Mouse (Mus musculus) cerebellum, postnatal 4 days (tissue): Measurements from ENCODE around the gene Dhdh.

ENCODE experiments used
- DNase-seq, 2 experiments: peaks; one replicate each; pipeline ENCODE4 v3.0.0; 2022; ENCODE audit warnings: low spot score in 2 of 2, mixed read lengths in 1 of 2

The Dhdh gene

DNA sequence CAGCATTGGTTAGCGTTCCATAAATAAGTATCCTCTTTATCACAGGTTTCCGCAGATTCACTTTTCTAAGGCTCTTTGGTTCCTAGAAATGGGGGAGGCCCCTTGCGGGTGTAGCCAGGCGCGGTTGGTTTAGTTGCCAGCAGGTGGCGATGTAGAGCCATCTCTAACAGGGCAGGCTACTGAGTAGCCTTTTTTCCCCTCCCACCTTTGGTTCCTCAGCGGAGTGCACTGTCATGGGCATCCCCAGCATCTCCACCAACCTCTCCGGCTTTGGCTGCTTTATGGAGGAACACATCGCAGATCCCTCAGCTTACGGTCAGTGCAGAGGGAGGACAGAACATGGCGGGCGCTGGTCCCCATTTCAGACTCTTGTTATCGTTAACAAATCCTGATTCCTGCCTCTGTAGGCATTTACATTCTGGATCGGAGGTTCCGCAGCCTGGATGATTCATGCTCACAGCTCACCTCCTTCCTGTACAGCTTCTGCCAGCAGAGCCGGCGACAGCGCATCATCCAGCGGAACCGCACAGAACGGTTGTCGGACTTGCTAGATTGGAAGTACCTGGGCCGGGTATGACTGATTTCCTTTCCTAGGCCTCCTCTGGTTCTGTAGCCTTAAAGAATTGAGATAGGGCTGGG, 37.1 kb downstream of the Dhdh start:
- peak; percentile 80 to 85 for DNase-seq

GRCm38 (mm10) chr7:45449974-45450373, 38.6 kb downstream of the Dhdh start:
- DNase-seq, result no peak

DNA sequence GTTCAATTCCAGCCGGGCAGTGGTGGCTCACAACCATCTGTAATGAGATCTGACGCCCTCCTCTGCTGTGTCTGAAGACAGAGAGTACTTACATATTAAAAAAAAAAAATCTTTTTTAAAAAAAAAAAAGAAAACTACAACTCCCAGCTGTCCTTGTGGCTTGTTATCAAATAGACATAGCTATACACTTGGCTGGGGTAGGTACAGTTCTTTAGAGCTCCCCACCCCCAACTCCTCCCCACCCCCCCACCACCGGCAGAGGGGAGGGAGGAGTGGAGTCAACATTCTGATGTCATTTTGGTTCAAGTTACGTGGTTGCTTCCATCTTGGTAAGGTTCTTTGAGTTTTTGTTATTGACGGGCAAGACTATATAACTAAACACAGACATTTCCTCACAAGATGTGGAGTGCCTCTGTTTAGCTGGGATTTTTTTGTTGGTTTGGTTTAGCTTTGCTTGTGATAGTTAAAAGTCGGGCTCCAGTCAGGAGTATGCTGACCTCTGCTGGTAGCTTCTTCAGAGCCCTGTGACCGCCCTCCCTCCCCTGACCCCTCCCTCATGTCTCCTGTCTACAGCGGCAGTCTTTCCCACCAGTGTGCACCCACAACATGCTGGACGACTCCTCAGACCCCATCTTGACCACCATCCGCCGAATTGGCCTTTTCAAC, 41.1 kb downstream of the Dhdh start:
- DNase-seq, result no peak

DNA sequence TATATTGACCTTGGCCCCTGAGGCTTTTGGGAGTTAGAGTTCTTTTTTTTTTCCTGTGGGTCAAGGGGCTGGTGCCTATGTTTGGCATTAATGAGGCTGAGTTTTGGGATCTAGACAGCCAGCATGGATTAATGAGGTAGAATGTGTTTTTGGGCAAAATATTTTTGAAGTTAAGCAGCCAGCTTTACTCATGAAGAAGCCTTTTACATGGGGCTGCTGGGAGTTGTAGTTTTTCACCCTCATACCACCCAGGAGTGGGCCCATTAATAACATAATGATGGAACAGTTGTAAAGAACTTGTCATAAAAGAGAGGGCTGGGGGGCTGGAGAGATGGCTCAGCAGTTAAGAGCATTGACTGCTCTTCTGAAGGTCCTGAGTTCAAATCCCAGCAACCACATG, 42.0 kb downstream of the Dhdh start:
- DNase-seq, result no peak

- peak in 1 of 2 experiments; percentile 13 for DNase-seq
Observed at GRCm38 (mm10) chr7:45443526-45444420, 44.8 kb downstream of the Dhdh start.

DNA sequence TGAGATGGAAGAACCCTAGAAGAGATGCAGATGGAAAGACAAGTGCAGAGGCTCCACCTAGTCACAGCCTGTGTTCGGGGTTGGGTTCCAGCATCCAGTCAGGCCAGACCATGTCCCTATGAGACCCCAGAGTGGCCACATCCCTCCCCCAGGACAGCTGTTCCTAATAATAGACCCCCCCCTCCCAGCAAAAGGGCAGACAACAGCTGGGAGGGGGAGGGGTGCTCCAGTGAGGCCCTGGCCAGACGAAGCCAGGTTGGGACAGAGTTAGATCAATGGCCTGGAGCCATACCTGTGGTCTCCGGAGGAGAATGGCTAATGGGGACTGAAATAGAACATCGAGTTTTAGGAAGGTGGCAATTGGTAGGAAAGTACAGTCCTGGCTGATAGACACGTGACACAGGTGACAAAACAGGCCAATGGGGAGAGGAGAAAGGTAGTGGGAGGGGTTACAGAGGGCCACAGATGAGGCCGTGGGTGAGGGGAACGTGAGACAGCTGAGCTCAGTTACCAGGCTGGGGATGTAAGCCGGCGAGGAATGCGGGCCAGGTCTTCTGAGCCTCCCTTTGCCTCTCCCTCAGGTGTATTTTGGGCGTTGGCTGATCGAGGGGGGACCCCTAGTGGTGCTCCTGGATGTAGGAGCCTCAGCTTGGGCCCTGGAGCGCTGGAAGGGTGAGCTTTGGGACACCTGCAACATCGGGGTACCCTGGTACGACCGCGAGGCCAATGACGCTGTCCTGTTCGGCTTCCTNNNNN, 50.9 kb downstream of the Dhdh start, which contains the start of gene Ruvbl2:
Gene Ruvbl2, minus strand, starts transcription at position 576 of the 756 bp plus-strand sequence.
- no peak for DNase-seq

- DNase-seq, result no peak
Observed at GRCm38 (mm10) chr7:45437046-45437445, 51.6 kb downstream of the Dhdh start.

GRCm38 (mm10) chr7:45436444-45436843, 52.2 kb downstream of the Dhdh start:
- DNase-seq, result no peak

GRCm38 (mm10) chr7:45435038-45435437, 53.6 kb downstream of the Dhdh start:
- no peak for DNase-seq

- peak; percentile 100 for DNase-seq
Observed at GRCm38 (mm10) chr7:45434203-45435015, 54.2 kb downstream of the Dhdh start, which contains the start of gene Gys1. TSS of gene Gys1 (plus strand) at chr7:45434844.

DNA sequence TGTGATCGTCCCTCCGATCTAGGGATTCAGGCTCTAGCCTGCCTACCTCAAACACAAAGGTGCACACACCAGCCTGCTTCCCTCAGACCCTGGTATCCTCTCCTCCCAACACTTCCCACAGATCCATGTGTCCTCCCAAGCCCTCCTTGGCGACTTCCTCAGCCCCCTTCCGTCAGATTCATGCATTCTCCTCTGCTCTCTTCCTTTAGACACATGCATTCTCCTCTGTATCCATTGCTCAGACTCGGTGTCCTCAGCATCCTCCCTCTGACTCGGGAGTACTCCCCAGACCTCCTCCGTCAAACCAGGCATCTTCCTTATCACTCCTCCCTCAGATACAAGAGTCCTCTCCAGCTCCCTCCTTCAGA, 54.8 kb downstream of the Dhdh start:
- peak in 1 of 2 experiments; percentile 17 for DNase-seq

GRCm38 (mm10) chr7:45426556-45426955, 62.0 kb downstream of the Dhdh start:
- no peak for DNase-seq

DNA sequence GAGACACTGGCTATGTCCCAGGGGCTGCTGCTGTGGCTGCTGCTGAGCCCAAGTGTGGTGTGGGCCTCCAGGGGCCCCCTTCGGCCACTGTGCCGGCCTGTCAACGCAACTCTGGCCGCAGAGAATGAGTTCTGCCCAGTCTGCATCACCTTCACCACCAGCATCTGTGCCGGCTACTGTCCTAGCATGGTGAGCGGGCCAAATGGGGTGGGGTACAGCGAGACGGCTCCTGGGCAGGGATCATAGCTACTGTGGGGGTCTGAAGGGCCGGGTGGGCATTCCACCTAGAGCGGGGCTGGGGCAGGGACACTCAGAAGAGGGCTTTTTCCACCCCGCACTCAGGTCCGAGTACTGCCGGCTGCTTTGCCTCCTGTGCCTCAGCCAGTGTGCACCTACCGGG, 67.4 kb downstream of the Dhdh start:
- DNase-seq, result no peak
